Mouse (Mus musculus): ENCODE results near the gene Foxd4.

GRCm38 (mm10) chr19:24861612-24862451 is 39.2 kb downstream of the Foxd4 start, which contains the start of gene Pgm5:
- TF ChIP-seq CTCF (IDR thresholded peaks at IDR 0.05; ENCODE audit: extremely low read depth, insufficient read length, insufficient replicate concordance, low read depth, low read length) (no peak), POLR2A (IDR thresholded peaks at IDR 0.05; ENCODE audit: low read depth, low read length) (no peak)
